Mouse (Mus musculus) kidney, embryonic 14.5 days (tissue): Measurements from ENCODE around the gene Glp1r. TPM values are rescaled to one million over a fixed set of nuclear protein-coding genes. Genes with fewer than 3 reads are reported as not detected.
A peak's percentile ranks its signal among the peaks of the same experiment; 100 is the strongest.

Experiments used
- ATAC-seq: fragments of 200-750 bp; cut with Nextera tagmentation; 2 replicates; pipeline ENCODE4 v1.8.0; 2017; ENCODE audit warnings: moderate number of reproducible peaks, mild to moderate bottlenecking, moderate TSS enrichment, moderate library complexity; ENCODE audit not compliant: low FRiP score, low TSS enrichment
- H3K27ac ChIP-seq: fragments of 300-500 bp; sonication (generic); 2 replicates; pipeline ENCODE4 v1.5.1; 2014; ENCODE audit warnings: low read depth, mild to moderate bottlenecking, low read length, moderate library complexity, mixed read lengths
- H3K27me3 ChIP-seq: fragments of 300-500 bp; sonication (generic); 2 replicates; pipeline ENCODE4 v1.6.1; 2014; ENCODE audit warnings: mild to moderate bottlenecking, low read length; ENCODE audit not compliant: control insufficient read depth, insufficient read depth
- H3K36me3 ChIP-seq: fragments of 300-500 bp; sonication (generic); 2 replicates; pipeline ENCODE4 v1.6.1; 2014; ENCODE audit warnings: low read length, mixed read lengths; ENCODE audit not compliant: control insufficient read depth, insufficient read depth
- H3K4me1 ChIP-seq: fragments of 300-500 bp; sonication (generic); 2 replicates; pipeline ENCODE4 v1.6.1; 2014; ENCODE audit warnings: low read length, mixed read lengths; ENCODE audit not compliant: control insufficient read depth, insufficient read depth
- H3K4me2 ChIP-seq: fragments of 300-500 bp; sonication (generic); replicated peaks from 2 replicates; pipeline ENCODE4 v1.6.1; 2014; ENCODE audit warnings: low read depth, mild to moderate bottlenecking, low read length
- H3K4me3 ChIP-seq: fragments of 300-500 bp; sonication (generic); 2 replicates; pipeline ENCODE4 v1.5.1; 2014; ENCODE audit warnings: mild to moderate bottlenecking, low read length
- H3K9ac ChIP-seq: fragments of 300-500 bp; sonication (generic); 2 replicates; pipeline ENCODE4 v1.6.1; 2014; ENCODE audit warnings: low read depth, mild to moderate bottlenecking, low read length, moderate library complexity
- H3K9me3 ChIP-seq: fragments of 300-500 bp; sonication (generic); 2 replicates; pipeline ENCODE4 v1.6.1; 2016; ENCODE audit warnings: low read length; ENCODE audit not compliant: control insufficient read depth
- WGBS: fragments of 180-500 bp; shearing (Covaris S2); extraction: QIAGEN DNeasy Blood & Tissue Kit; methylation state at CpG from one replicate; pipeline ENCODE4 v1.1.7; 2014; 5-methylcytosine and 5-hydroxymethylcytosine counted together
- polyA plus RNA-seq: library from polyadenylated mRNA; unstranded; fragments of >200 nt; fragmentation: Nextera tagmentation; extraction: Ambion mirVana; gene quantifications from 2 replicates; pipeline ENCODE4 v1.2.1, GENCODE M21; 2014

Gene Glp1r
- polyA plus RNA-seq: 0.18 and 0.19 TPM in 2 replicates

DNA sequence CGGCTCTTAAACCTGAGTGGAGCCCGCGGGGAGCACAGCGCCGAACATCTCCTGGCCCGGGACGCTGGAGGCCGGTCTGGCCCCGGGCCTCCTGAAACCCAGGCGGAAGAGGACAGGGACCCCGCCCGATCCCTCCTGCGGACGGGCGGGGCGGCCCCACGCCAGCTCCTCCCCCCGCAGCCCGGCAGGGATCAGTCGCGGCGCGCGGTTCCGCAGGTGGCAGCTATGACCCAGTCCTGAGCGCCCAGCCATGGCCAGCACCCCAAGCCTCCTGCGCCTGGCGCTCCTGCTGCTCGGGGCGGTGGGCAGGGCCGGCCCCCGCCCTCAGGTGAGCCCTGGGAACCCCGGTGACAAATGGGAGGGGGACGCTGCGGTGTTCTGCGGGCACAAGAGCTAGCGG, at the start of gene Glp1r:
Gene Glp1r (plus strand): TSS at position 191 of the 400 bp plus-strand sequence.
- H3K27me3 ChIP-seq: peaks cover 32% of the 10 kb centered on the region
- H3K27ac ChIP-seq: no peak within 1 kb of the TSS
- 0 out of 2 replicates have a peak, but pooled peaks cover 3% of the 10 kb centered on the region for H3K4me1 ChIP-seq
- H3K9me3 ChIP-seq: no peaks in the 10 kb centered on the region
- WGBS: under 1% methylated on average over 33 of the region's 37 CpGs
- no peak for ATAC-seq
- peak within 1 kb of the TSS; percentile 86 for H3K4me2 ChIP-seq
- peak within 1 kb of the TSS; percentile 46 for H3K4me3 ChIP-seq
- H3K36me3 ChIP-seq: no peaks in the 10 kb centered on the region
- H3K9ac ChIP-seq: peak within 1 kb of the TSS; percentile 48

DNA sequence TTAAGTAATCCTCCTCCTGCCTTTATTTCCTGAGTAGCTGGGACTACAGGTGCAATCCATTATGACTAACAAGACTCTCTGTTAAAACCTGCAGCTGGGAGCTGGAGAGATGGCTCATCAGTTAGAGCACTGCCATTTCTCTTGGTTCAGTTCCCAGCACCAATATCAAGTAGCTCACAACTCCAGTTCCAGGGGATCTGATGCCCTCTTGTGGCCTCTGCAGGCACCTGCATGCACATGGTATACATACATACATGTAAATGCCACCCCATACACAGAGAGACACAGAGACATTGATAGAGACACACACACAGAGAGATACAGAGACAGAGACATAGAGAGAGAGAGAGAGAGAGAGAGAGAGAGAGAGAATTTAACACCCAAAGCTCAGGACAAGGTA, 49.3 kb upstream of the Glp1r start:
- Histone ChIP-seq H3K4me1 (no peaks in the 10 kb centered on the region), H3K4me3 (no peak overlapping the region), H3K27me3 (no peaks in the 10 kb centered on the region), H3K9ac (no peak overlapping the region), H3K9me3 (no peaks in the 10 kb centered on the region), H3K27ac (no peak overlapping the region), H3K36me3 (no peaks in the 10 kb centered on the region), H3K4me2 (no peak overlapping the region)
- no peak for ATAC-seq

- no peak overlapping the region for H3K4me2 ChIP-seq
- no peak for ATAC-seq
- H3K4me3 ChIP-seq: no peak overlapping the region
- no peaks in the 10 kb centered on the region for H3K9me3 ChIP-seq
- H3K4me1 ChIP-seq: peaks cover 13% of the 10 kb centered on the region; the same call in 1 of the 2 replicates
- no peaks in the 10 kb centered on the region for H3K36me3 ChIP-seq
- 88% methylated on average over 5 of the region's 5 CpGs for WGBS
- H3K27me3 ChIP-seq: no peaks in the 10 kb centered on the region
- no peak overlapping the region for H3K9ac ChIP-seq
- H3K27ac ChIP-seq: no peak overlapping the region
These were observed 44.3 kb upstream of the Glp1r start for GRCm38 (mm10) chr17:30857347-30857746.

DNA sequence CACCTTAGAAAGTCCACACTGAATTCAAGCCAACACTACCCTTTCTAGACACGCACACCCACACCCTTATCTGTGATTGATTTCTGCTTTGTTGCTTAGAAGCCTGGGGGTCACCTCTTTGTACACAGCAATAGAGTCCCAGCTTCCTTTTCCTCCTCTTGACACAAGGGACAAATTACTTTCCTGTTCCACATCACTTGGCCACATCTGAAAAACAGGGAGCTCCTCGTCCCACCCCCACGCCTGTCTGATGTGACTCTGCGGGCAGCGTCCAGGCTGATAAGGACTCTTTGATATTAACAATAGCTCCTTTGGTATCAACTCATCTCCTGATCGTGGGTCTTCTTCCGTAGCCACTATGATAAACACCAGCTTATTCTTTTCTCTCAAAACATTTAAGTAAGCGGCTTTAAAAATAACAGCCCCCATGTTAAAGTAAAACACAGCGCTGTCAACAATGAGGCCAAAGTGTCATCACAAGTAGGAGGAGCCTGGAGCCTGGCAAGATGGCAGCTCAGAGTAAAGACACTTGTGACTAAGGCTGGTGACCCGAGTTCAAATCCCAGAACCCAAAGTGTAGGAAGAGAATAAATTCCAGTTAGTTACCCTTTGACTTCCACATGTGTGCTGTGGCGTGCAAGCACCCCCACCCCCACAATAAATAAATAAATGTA, 42.9 kb upstream of the Glp1r start:
- Histone ChIP-seq H3K4me3 (no peak overlapping the region), H3K27ac (no peak overlapping the region), H3K4me2 (no peak overlapping the region), H3K27me3 (no peaks in the 10 kb centered on the region), H3K4me1 (peaks cover 13% of the 10 kb centered on the region; the same call in 1 of the 2 replicates), H3K9ac (no peak overlapping the region), H3K9me3 (no peaks in the 10 kb centered on the region), H3K36me3 (no peaks in the 10 kb centered on the region)
- ATAC-seq: no peak
- WGBS: 34% methylated on average over 11 of the region's 11 CpGs

GRCm38 (mm10) chr17:30859989-30860585, 41.5 kb upstream of the Glp1r start:
- Histone ChIP-seq H3K4me1 (peaks cover 13% of the 10 kb centered on the region; the same call in 1 of the 2 replicates), H3K27ac (no peak overlapping the region), H3K9me3 (no peaks in the 10 kb centered on the region), H3K36me3 (no peaks in the 10 kb centered on the region), H3K4me3 (no peak overlapping the region), H3K9ac (no peak overlapping the region), H3K4me2 (no peak overlapping the region), H3K27me3 (no peaks in the 10 kb centered on the region)
- 44% methylated on average over 10 of the region's 10 CpGs for WGBS
- no peak for ATAC-seq

GRCm38 (mm10) chr17:30860606-30861005, 41.0 kb upstream of the Glp1r start:
- no peak for ATAC-seq
- 48% methylated on average over 7 of the region's 7 CpGs for WGBS
- no peaks in the 10 kb centered on the region for H3K27me3 ChIP-seq
- H3K9ac ChIP-seq: no peak overlapping the region
- H3K36me3 ChIP-seq: no peaks in the 10 kb centered on the region
- H3K4me3 ChIP-seq: no peak overlapping the region
- H3K4me1 ChIP-seq: peaks cover 13% of the 10 kb centered on the region; the same call in 1 of the 2 replicates
- no peaks in the 10 kb centered on the region for H3K9me3 ChIP-seq
- no peak overlapping the region for H3K4me2 ChIP-seq
- no peak overlapping the region for H3K27ac ChIP-seq

DNA sequence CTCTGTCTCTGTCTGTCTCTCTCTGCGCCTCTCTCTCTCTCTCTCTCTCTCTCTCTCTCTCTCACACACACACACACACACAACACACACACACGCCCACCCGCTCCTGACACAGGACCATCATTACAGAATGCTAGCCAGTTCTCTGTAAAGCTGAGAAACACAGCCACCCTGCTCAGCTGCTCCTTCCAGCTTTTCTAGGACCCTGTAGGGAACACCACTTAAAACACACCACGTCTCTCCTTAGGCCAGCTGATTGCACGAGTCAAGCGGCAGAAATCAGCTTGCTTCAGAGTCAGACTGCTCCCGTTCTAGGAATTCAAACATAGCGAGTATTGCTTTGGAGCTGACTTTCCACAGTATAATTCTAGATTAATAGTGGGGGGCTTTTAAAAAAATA, 35.3 kb upstream of the Glp1r start:
- no peak for ATAC-seq
- Histone ChIP-seq H3K4me2 (no peak overlapping the region), H3K36me3 (no peaks in the 10 kb centered on the region), H3K4me1 (no peaks in the 10 kb centered on the region), H3K27ac (no peak overlapping the region), H3K9me3 (no peaks in the 10 kb centered on the region), H3K27me3 (no peaks in the 10 kb centered on the region), H3K4me3 (no peak overlapping the region), H3K9ac (no peak overlapping the region)
- WGBS: 68% methylated on average over 8 of the region's 8 CpGs

DNA sequence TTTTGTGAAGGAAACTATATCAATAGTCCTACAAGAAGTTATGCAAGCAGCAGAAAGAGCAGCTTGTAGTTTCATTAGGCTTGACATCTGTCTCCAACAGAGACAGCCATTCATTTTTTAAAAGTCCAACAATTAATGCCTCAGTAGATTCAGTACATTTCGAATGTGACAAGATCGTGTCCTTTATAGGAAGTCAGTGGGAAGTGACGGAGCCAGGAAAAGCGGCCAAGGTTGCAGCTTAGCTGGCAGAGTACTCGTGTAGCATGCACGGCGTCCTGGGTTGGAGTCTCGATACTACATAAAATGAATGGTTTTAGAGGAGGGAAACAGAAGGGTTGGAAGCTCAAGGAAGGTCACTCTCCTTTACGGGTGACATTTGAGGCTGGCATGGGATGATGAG, 34.7 kb upstream of the Glp1r start:
- H3K9me3 ChIP-seq: no peaks in the 10 kb centered on the region
- no peaks in the 10 kb centered on the region for H3K36me3 ChIP-seq
- H3K4me3 ChIP-seq: no peak overlapping the region
- no peak overlapping the region for H3K27ac ChIP-seq
- H3K4me1 ChIP-seq: no peaks in the 10 kb centered on the region
- H3K27me3 ChIP-seq: no peaks in the 10 kb centered on the region
- no peak overlapping the region for H3K9ac ChIP-seq
- no peak overlapping the region for H3K4me2 ChIP-seq
- no peak for ATAC-seq
- WGBS: 79% methylated on average over 9 of the region's 9 CpGs

- Histone ChIP-seq H3K27ac (no peak overlapping the region), H3K9ac (no peak overlapping the region), H3K36me3 (no peaks in the 10 kb centered on the region), H3K4me1 (no peaks in the 10 kb centered on the region), H3K27me3 (no peaks in the 10 kb centered on the region), H3K4me3 (no peak overlapping the region), H3K4me2 (no peak overlapping the region), H3K9me3 (peaks cover 4% of the 10 kb centered on the region; the same call in 1 of the 2 replicates)
- no peak for ATAC-seq
- 39% methylated on average over 10 of the region's 10 CpGs for WGBS
These were observed 30.6 kb upstream of the Glp1r start for GRCm38 (mm10) chr17:30871040-30871439.
